Mouse (Mus musculus): ENCODE measurements around the gene Olfr855. TPM values are rescaled to one million over a fixed set of nuclear protein-coding genes. Genes with fewer than 3 reads are reported as not detected.

Olfr855 gene
- polyA plus RNA-seq (2016; fragmentation: Nextera tagmentation; extraction: Ambion mirVana), result not detected in 2 replicates

- H3K4me1 ChIP-seq (replicated peaks), result no peaks in the 10 kb centered on the region
Measured at GRCm38 (mm10) chr9:19582317-19582716, at the start of gene Olfr855. TSS of gene Olfr855 (plus strand) at chr9:19582617.

GRCm38 (mm10) chr9:19540976-19541375, 41.4 kb upstream of the Olfr855 start, which contains the start of gene Olfr853:
TSS of gene Olfr853 (minus strand) at chr9:19541076.
- Histone ChIP-seq H3K27ac (no peak within 1 kb of the TSS), H3K4me3 (no peak within 1 kb of the TSS), H3K27me3 (ENCODE audit: insufficient read depth, poor library complexity, severe bottlenecking) (no peaks in the 10 kb centered on the region), H3K36me3 (no peaks in the 10 kb centered on the region), H3K4me1 (replicated peaks) (no peaks in the 10 kb centered on the region), H3K9me3 (peaks cover 28% of the 10 kb centered on the region; the same call in 1 of the 2 replicates)
- WGBS, result 85% methylated on average over 1 of the region's 1 CpGs
- no peak for DNase-seq (ENCODE audit: low spot score)

More at GRCm38 (mm10) chr9:19582317-19582716, at the start of gene Olfr855:
- Histone ChIP-seq H3K27ac (no peak within 1 kb of the TSS), H3K36me3 (no peaks in the 10 kb centered on the region), H3K4me3 (no peak within 1 kb of the TSS), H3K9me3 (peaks cover 10% of the 10 kb centered on the region; the same call in 1 of the 2 replicates), H3K27me3 (ENCODE audit: insufficient read depth, poor library complexity, severe bottlenecking) (no peaks in the 10 kb centered on the region)
- DNase-seq (ENCODE audit: low spot score), result no peak

GRCm38 (mm10) chr9:19567282-19567681, 15.1 kb upstream of the Olfr855 start, which contains the start of gene Olfr854:
TSS of gene Olfr854 (minus strand) at chr9:19567382.
- no peak for DNase-seq (ENCODE audit: low spot score)
- Histone ChIP-seq H3K27me3 (ENCODE audit: insufficient read depth, poor library complexity, severe bottlenecking) (no peaks in the 10 kb centered on the region), H3K9me3 (peaks cover 11% of the 10 kb centered on the region), H3K27ac (no peak within 1 kb of the TSS), H3K36me3 (no peaks in the 10 kb centered on the region), H3K4me3 (no peak within 1 kb of the TSS), H3K4me1 (replicated peaks) (no peaks in the 10 kb centered on the region)
- WGBS, result 76% methylated on average over 1 of the region's 1 CpGs

GRCm38 (mm10) chr9:19621297-19621696, 38.9 kb downstream of the Olfr855 start:
- H3K27me3 ChIP-seq (ENCODE audit: insufficient read depth, poor library complexity, severe bottlenecking), result no peaks in the 10 kb centered on the region
- 0 out of 2 replicates have a peak, but pooled peaks cover 2% of the 10 kb centered on the region for H3K9me3 ChIP-seq
- no peaks in the 10 kb centered on the region for H3K4me1 ChIP-seq (replicated peaks)
- H3K36me3 ChIP-seq, result peaks cover 13% of the 10 kb centered on the region
- 95% methylated on average over 3 of the region's 3 CpGs for WGBS
- H3K27ac ChIP-seq, result no peak overlapping the region
- no peak for DNase-seq (ENCODE audit: low spot score)
- no peak overlapping the region for H3K4me3 ChIP-seq

- Histone ChIP-seq H3K9me3 (no peaks in the 10 kb centered on the region), H3K27ac (peak within 1 kb of the TSS; percentile 87), H3K27me3 (ENCODE audit: insufficient read depth, poor library complexity, severe bottlenecking) (no peaks in the 10 kb centered on the region), H3K4me3 (peak within 1 kb of the TSS; percentile 63), H3K36me3 (peaks cover 16% of the 10 kb centered on the region), H3K4me1 (replicated peaks) (no peaks in the 10 kb centered on the region)
- DNase-seq (ENCODE audit: low spot score), result peak; percentile 87
- WGBS, result 2% methylated on average over 35 of the region's 35 CpGs
Measured at GRCm38 (mm10) chr9:19621843-19622822, 39.7 kb downstream of the Olfr855 start, which contains the start of gene Zfp317. TSS of gene Zfp317 (plus strand) at chr9:19622102.

- no peak for DNase-seq (ENCODE audit: low spot score)
- Histone ChIP-seq H3K27me3 (ENCODE audit: insufficient read depth, poor library complexity, severe bottlenecking) (no peaks in the 10 kb centered on the region), H3K4me1 (replicated peaks) (no peaks in the 10 kb centered on the region), H3K9me3 (no peaks in the 10 kb centered on the region), H3K27ac (no peak overlapping the region), H3K36me3 (peaks cover 44% of the 10 kb centered on the region), H3K4me3 (no peak overlapping the region)
Measured at GRCm38 (mm10) chr9:19629574-19629973, 47.2 kb downstream of the Olfr855 start.

Other genes with a start within 250 kb of the Olfr855 start
- not detected in 2 replicates for gene Olfr845, start 246.2 kb upstream of the Olfr855 start, polyA plus RNA-seq (2016; fragmentation: Nextera tagmentation; extraction: Ambion mirVana)
- not detected in 2 replicates for gene Olfr846, start 218.6 kb upstream of the Olfr855 start, polyA plus RNA-seq (2016; fragmentation: Nextera tagmentation; extraction: Ambion mirVana)
- not detected in 2 replicates for gene Olfr847, start 203.9 kb upstream of the Olfr855 start, polyA plus RNA-seq (2016; fragmentation: Nextera tagmentation; extraction: Ambion mirVana)
- gene Olfr849, start 142.4 kb upstream of the Olfr855 start, polyA plus RNA-seq (2016; fragmentation: Nextera tagmentation; extraction: Ambion mirVana), result not detected in 2 replicates
- not detected in 2 replicates for gene Olfr850, start 104.4 kb upstream of the Olfr855 start, polyA plus RNA-seq (2016; fragmentation: Nextera tagmentation; extraction: Ambion mirVana)
- not detected in 2 replicates for gene Olfr851, start 89.3 kb upstream of the Olfr855 start, polyA plus RNA-seq (2016; fragmentation: Nextera tagmentation; extraction: Ambion mirVana)
- gene Olfr853, start 41.5 kb upstream of the Olfr855 start, polyA plus RNA-seq (2016; fragmentation: Nextera tagmentation; extraction: Ambion mirVana), result not detected in 2 replicates
- gene Olfr854, start 15.2 kb upstream of the Olfr855 start, polyA plus RNA-seq (2016; fragmentation: Nextera tagmentation; extraction: Ambion mirVana), result not detected in 2 replicates
- 35.3 and 36.0 TPM in 2 replicates for gene Zfp317, start 39.5 kb downstream of the Olfr855 start, polyA plus RNA-seq (2016; fragmentation: Nextera tagmentation; extraction: Ambion mirVana)
- not detected in 2 replicates for gene Olfr857, start 126.8 kb downstream of the Olfr855 start, polyA plus RNA-seq (2016; fragmentation: Nextera tagmentation; extraction: Ambion mirVana)
- not detected in 2 replicates for gene Olfr58, start 197.7 kb downstream of the Olfr855 start, polyA plus RNA-seq (2016; fragmentation: Nextera tagmentation; extraction: Ambion mirVana)
- not detected in 2 replicates for gene Olfr859, start 222.3 kb downstream of the Olfr855 start, polyA plus RNA-seq (2016; fragmentation: Nextera tagmentation; extraction: Ambion mirVana)